Mouse (Mus musculus) CH12F3 (cell line): Measurements from ENCODE around the gene Snx25.
"Not testable (repeated sequence)": the region's sequence is repeated elsewhere in the genome, so short reads cannot be mapped to it uniquely, and the experiment has no call there.

Experiments
- in situ Hi-C: fragments of 300-500 bp; cut with MboI; formaldehyde crosslinking; loops from 2 replicates; pipeline ENCODE4 v1.14.3; 2020; ENCODE audit warnings: low sequenced_read_pairs

The Snx25 gene

GRCm38 (mm10) chr8:46137843-46138596 lies 13.9 kb downstream of the Snx25 start:
- in situ Hi-C loops, result no loop called here

- in situ Hi-C loops, result no loop called here
These were observed 14.6 kb downstream of the Snx25 start for GRCm38 (mm10) chr8:46137336-46137735.

- in situ Hi-C loops, result not testable (repeated sequence)
These were observed 16.4 kb downstream of the Snx25 start for GRCm38 (mm10) chr8:46135546-46135945.

GRCm38 (mm10) chr8:46130426-46130825 lies 21.5 kb downstream of the Snx25 start:
- in situ Hi-C loops, result no loop called here

- in situ Hi-C loops, result no loop called here
These were observed 29.5 kb downstream of the Snx25 start for GRCm38 (mm10) chr8:46122498-46122897.

- in situ Hi-C loops, result no loop called here
These were observed 32.8 kb downstream of the Snx25 start for GRCm38 (mm10) chr8:46119176-46119575.

GRCm38 (mm10) chr8:46117172-46117571 lies 34.8 kb downstream of the Snx25 start:
- in situ Hi-C loops, result no loop called here

- in situ Hi-C loops, result not testable (repeated sequence)
These were observed 38.4 kb downstream of the Snx25 start for GRCm38 (mm10) chr8:46113421-46114170.

- in situ Hi-C loops, result no loop called here
These were observed 44.3 kb downstream of the Snx25 start for GRCm38 (mm10) chr8:46107690-46108089.

- in situ Hi-C loops, result no loop called here
These were observed 48.5 kb downstream of the Snx25 start for GRCm38 (mm10) chr8:46103434-46103833.

GRCm38 (mm10) chr8:46092667-46093360 lies 59.1 kb downstream of the Snx25 start:
- in situ Hi-C loops, result no loop called here

GRCm38 (mm10) chr8:46083141-46083540 lies 68.8 kb downstream of the Snx25 start:
- in situ Hi-C loops, result no loop called here

- in situ Hi-C loops, result no loop called here
These were observed 70.9 kb downstream of the Snx25 start for GRCm38 (mm10) chr8:46081030-46081429.

- in situ Hi-C loops, result no loop called here
These were observed 73.1 kb downstream of the Snx25 start for GRCm38 (mm10) chr8:46078866-46079265.

GRCm38 (mm10) chr8:46075223-46075622 lies 76.7 kb downstream of the Snx25 start:
- in situ Hi-C loops, result no loop called here

GRCm38 (mm10) chr8:46073540-46074140 lies 78.3 kb downstream of the Snx25 start:
- in situ Hi-C loops, result no loop called here

GRCm38 (mm10) chr8:46072798-46073197 lies 79.2 kb downstream of the Snx25 start:
- in situ Hi-C loops, result no loop called here

GRCm38 (mm10) chr8:46040260-46040659 lies 111.7 kb downstream of the Snx25 start:
- in situ Hi-C loops, result no loop called here

GRCm38 (mm10) chr8:46039666-46040065 lies 112.3 kb downstream of the Snx25 start:
- in situ Hi-C loops, result no loop called here

GRCm38 (mm10) chr8:46036217-46036616 lies 115.7 kb downstream of the Snx25 start:
- in situ Hi-C loops, result no loop called here

GRCm38 (mm10) chr8:46024392-46024791 lies 127.6 kb downstream of the Snx25 start:
- in situ Hi-C loops, result no loop called here
